Mouse (Mus musculus) thymus, adult 2 months (tissue): Measurements from ENCODE around the gene Oprm1. TPM values are rescaled to one million over a fixed set of nuclear protein-coding genes. Genes with fewer than 3 reads are reported as not detected.

Experiments
- DNase-seq: peaks from one replicate; pipeline ENCODE4 v3.0.0; 2021
- H3K27ac ChIP-seq: fragments of 200-500 bp; 2 replicates; pipeline ENCODE4 v1.5.1; 2012; ENCODE audit warnings: low read length, control low read depth; ENCODE audit not compliant: control insufficient read depth, insufficient read depth
- H3K27me3 ChIP-seq: fragments of 200-500 bp; 2 replicates; pipeline ENCODE4 v1.6.1; 2012; ENCODE audit warnings: mild to moderate bottlenecking, low read length, moderate library complexity, mixed read lengths; ENCODE audit not compliant: control insufficient read depth, insufficient read depth
- H3K36me3 ChIP-seq: fragments of 200-500 bp; 2 replicates; pipeline ENCODE4 v1.6.1; 2012; ENCODE audit warnings: mild to moderate bottlenecking, low read length, moderate library complexity; ENCODE audit not compliant: control insufficient read depth, insufficient read depth
- H3K4me1 ChIP-seq: fragments of 200-500 bp; replicated peaks from 2 replicates; pipeline ENCODE4 v1.6.1; 2012; ENCODE audit warnings: low read length; ENCODE audit not compliant: control insufficient read depth, insufficient read depth
- H3K4me3 ChIP-seq: fragments of 200-500 bp; 2 replicates; pipeline ENCODE4 v1.5.1; 2012; ENCODE audit warnings: mild to moderate bottlenecking, low read length, control low read depth, moderate library complexity; ENCODE audit not compliant: control insufficient read depth, insufficient read depth
- CTCF ChIP-seq: fragments of 200-500 bp; IDR thresholded peaks from 2 replicates; pipeline ENCODE4 v1.5.1; 2012; ENCODE audit warnings: mild to moderate bottlenecking, control low read depth, low read length, moderate library complexity, borderline replicate concordance; ENCODE audit not compliant: control insufficient read depth, poor library complexity, insufficient read depth; ENCODE audit errors: extremely low read depth
- POLR2A ChIP-seq: fragments of 200-500 bp; IDR thresholded peaks from 2 replicates; pipeline ENCODE4 v1.6.1; 2012; ENCODE audit warnings: mild to moderate bottlenecking, low read length, control low read depth, moderate library complexity; ENCODE audit not compliant: control insufficient read depth, poor library complexity, insufficient read depth; ENCODE audit errors: extremely low read depth
- WGBS: fragments of 180-500 bp; shearing (Covaris S2); methylation state at CpG from one replicate; pipeline ENCODE4 v1.1.7; 2018; 5-methylcytosine and 5-hydroxymethylcytosine counted together
- polyA plus RNA-seq: library from polyadenylated mRNA; depleted of rRNA; stranded (reverse); fragments of >200 nt; gene quantifications from 2 replicates; pipeline ENCODE4 v1.2.3, GENCODE M21; 2012

The Oprm1 gene
- polyA plus RNA-seq, 1 experiment, result not detected

DNA sequence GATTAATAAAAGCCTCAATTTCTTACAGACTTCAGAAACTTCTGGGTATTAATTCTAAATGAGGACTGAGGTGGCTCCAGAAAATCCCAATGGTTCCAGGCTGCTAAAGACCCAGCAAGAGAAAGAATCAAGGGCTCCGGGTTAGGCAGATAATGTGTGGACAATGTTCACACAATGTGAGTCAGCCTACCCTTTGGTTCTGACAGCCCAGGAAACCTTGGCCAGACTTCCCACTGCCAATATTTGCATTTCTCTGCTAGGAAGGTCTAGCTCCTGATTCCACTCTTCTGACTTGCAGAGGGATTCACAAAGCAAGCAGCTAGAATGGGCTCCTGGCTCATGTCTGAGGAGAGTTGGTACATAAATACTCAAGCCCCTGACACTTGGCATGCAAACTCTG lies 210.0 kb downstream of the Oprm1 start:
- H3K27me3 ChIP-seq, result no peaks in the 10 kb centered on the region
- DNase-seq, result no peak
- H3K27ac ChIP-seq, result no peak overlapping the region
- H3K4me3 ChIP-seq, result no peak overlapping the region
- WGBS, result 90% methylated on average over 1 of the region's 1 CpGs
- TF ChIP-seq POLR2A (no peak), CTCF (no peak)
- peaks cover 2% of the 10 kb centered on the region; the same call in 1 of the 2 replicates for H3K4me1 ChIP-seq
- H3K36me3 ChIP-seq, result peaks cover 8% of the 10 kb centered on the region

DNA sequence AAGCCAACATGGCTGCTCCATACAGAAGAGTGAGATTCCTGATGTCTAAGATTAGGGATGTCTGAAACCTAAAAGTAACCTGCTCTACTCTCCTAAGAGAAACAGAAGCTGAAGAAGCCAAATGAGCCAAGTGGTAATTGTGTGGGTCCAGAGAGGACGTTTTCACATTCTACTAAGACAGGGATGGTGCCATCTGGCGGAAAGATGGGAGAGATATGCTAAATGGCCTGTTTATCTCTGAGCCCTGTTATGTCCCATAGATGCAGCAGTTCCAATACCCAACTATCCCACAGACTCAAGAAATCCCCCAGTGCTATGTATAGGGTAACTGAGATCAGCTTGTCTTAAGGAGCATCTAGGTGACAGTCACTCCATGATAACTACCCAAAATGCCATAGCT lies 219.5 kb downstream of the Oprm1 start:
- Histone ChIP-seq H3K36me3 (peaks cover 5% of the 10 kb centered on the region; the same call in 1 of the 2 replicates), H3K4me3 (no peak overlapping the region), H3K4me1 (peaks cover 12% of the 10 kb centered on the region), H3K27me3 (no peaks in the 10 kb centered on the region), H3K27ac (no peak overlapping the region)
- 81% methylated on average over 2 of the region's 2 CpGs for WGBS
- DNase-seq, result no peak
- TF ChIP-seq POLR2A (no peak), CTCF (no peak)

DNA sequence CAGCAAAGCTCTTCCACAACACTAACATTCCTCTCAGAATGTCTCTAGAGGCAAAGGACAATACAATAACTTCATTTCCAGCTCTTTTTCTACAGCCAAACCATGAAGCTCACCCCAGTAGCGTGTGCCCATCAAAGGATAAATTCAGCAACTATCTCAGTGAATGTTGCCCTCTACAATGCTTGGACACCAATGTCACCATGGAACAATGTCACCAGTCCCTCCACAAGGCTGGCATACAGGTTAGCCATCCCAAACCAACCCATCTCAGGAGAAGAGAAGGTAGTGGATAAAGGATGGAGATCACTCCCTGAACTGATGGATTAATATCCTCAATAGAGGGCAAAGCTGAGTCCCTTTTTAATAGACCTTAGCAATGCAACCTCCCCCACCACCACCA lies 220.4 kb downstream of the Oprm1 start:
- Histone ChIP-seq H3K4me3 (no peak overlapping the region), H3K4me1 (peaks cover 13% of the 10 kb centered on the region), H3K27ac (no peak overlapping the region), H3K36me3 (no peaks in the 10 kb centered on the region), H3K27me3 (no peaks in the 10 kb centered on the region)
- TF ChIP-seq POLR2A (no peak), CTCF (no peak)
- WGBS, result 77% methylated on average over 1 of the region's 1 CpGs
- DNase-seq, result no peak

DNA sequence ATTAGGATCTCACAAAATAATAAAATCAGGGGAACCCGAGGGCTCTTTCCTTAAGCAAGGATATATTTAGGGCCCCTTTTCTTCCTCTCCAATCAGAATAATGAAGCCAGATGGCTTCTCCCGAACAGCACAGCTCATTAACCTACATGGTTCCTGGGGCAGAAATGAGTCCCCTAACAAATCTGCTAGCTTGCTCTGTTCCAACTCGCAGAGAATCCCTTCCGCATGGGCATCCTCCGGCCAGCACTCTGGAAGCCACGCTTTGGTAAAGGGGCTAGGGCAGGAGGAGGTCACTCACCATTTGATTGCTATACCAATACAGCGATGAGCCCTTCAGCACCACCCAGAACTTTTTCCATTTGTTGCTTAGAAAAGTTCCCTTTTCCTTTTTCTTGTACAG lies 220.9 kb downstream of the Oprm1 start:
- 12% methylated on average over 7 of the region's 7 CpGs for WGBS
- H3K4me3 ChIP-seq, result peak overlapping the region; percentile 53
- peak overlapping the region; percentile 53 for H3K27ac ChIP-seq
- peaks cover 15% of the 10 kb centered on the region for H3K4me1 ChIP-seq
- DNase-seq, result no peak
- H3K27me3 ChIP-seq, result no peaks in the 10 kb centered on the region
- no peak for TF ChIP-seq CTCF
- no peaks in the 10 kb centered on the region for H3K36me3 ChIP-seq

DNA sequence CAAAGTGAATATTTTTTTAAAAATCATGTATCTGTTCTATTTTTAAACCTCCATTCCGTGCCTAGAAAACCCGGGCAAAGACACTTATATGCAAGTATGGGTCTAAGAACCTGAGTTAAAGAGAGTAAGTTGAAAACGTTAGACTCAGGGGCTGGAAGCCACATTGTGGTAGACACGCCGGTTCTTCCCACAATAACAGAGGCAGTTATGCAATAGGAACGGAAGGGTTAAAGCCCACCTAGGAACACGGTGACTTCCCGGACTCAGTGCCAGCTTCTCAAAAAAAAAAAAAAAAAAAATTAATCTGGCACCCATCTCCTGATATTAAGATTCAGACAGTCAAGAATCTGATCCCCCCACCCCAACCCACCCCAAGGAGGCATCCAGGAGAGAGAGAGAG lies 221.5 kb downstream of the Oprm1 start:
- under 1% methylated on average over 8 of the region's 8 CpGs for WGBS
- DNase-seq, result no peak

DNA sequence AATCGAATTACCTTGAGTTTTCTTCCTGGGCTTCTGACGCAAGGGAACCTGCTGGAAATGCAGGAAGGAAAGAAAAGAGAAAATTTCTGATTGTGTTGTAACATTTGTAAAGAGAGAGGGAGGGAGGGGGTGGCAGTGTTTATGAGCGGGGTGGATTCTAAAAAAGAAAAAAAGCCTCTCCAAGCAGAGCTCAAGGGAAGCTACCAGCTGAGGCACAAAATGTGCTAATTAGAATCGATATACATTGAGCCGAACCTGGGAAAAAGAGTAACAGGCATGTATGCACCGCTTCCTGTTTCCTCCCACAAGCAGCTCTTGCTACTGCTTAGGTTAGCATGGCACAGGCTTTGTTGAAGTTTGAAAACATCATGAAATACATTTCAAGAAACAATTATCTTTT lies 221.9 kb downstream of the Oprm1 start:
- DNase-seq, result peak; percentile 37
- H3K27me3 ChIP-seq, result no peaks in the 10 kb centered on the region

More for the DNA sequence above, 221.5 kb downstream of the Oprm1 start:
- H3K27me3 ChIP-seq, result no peaks in the 10 kb centered on the region
- H3K36me3 ChIP-seq, result no peaks in the 10 kb centered on the region
- H3K4me3 ChIP-seq, result peak overlapping the region; percentile 53
- H3K27ac ChIP-seq, result peak overlapping the region; percentile 53
- no peak for TF ChIP-seq POLR2A
- TF ChIP-seq CTCF, result no peak
- H3K4me1 ChIP-seq, result peaks cover 17% of the 10 kb centered on the region

DNA sequence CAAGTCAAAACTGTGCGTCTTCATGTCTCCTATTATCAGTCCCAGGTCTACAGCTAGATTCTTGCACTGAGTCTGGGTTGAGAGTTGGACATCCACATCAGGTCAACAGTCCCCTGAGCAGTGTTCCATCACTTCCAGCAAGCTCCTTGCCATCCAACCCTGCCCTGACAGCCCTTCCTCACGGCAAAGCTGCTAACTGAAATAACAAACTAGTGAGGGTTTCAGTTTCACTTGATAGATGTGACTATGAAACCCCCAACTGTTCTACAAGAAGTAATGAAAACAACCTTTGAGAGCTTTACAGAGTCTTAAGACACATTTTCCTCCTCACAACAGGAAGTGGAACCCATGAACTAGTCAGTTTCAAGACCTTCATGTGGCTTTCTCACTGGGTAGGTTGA lies 224.4 kb downstream of the Oprm1 start:
- no peak for TF ChIP-seq POLR2A
- no peak for TF ChIP-seq CTCF
- peak overlapping the region; percentile 49 for H3K4me3 ChIP-seq
- H3K27me3 ChIP-seq, result no peaks in the 10 kb centered on the region
- peak; percentile 48 for DNase-seq
- no peaks in the 10 kb centered on the region for H3K36me3 ChIP-seq
- H3K27ac ChIP-seq, result peak overlapping the region; percentile 99
- peaks cover 25% of the 10 kb centered on the region for H3K4me1 ChIP-seq
- 11% methylated on average over 2 of the region's 2 CpGs for WGBS

More for the DNA sequence above, 221.9 kb downstream of the Oprm1 start:
- no peak for TF ChIP-seq POLR2A
- no peak for TF ChIP-seq CTCF
- WGBS, result under 1% methylated on average over 6 of the region's 6 CpGs
- peaks cover 14% of the 10 kb centered on the region for H3K4me1 ChIP-seq
- H3K36me3 ChIP-seq, result no peaks in the 10 kb centered on the region
- peak overlapping the region; percentile 53; the same call in 1 of the 2 replicates for H3K27ac ChIP-seq
- peak overlapping the region; percentile 53; the same call in 1 of the 2 replicates for H3K4me3 ChIP-seq
